Mouse (Mus musculus) right cerebral cortex, postnatal 10 days (tissue): ENCODE data around the gene Spag8.

Experiments used
- DNase-seq, 2 experiments: peaks; one replicate each; pipeline ENCODE4 v3.0.0; 2021; ENCODE audit warnings: low spot score in 2 of 2

Spag8 gene

GRCm38 (mm10) chr4:43652726-43653125 is 668 bp downstream of the Spag8 start:
- peak in 1 of 2 experiments; percentile 36 for DNase-seq

- DNase-seq = no peak
These were observed 3.6 kb downstream of the Spag8 start for GRCm38 (mm10) chr4:43649783-43650182.

GRCm38 (mm10) chr4:43640491-43640890 is 12.9 kb downstream of the Spag8 start:
- peak; percentile 9 to 17 for DNase-seq

GRCm38 (mm10) chr4:43640076-43640475 is 13.3 kb downstream of the Spag8 start:
- peak; percentile 13 for DNase-seq

GRCm38 (mm10) chr4:43636751-43637150 is 16.6 kb downstream of the Spag8 start:
- DNase-seq = peak; percentile 10 to 16

- peak; percentile 5 to 12 for DNase-seq
These were observed 18.6 kb downstream of the Spag8 start for GRCm38 (mm10) chr4:43634621-43635374.

- peak in 1 of 2 experiments; percentile 9 for DNase-seq
These were observed 19.7 kb downstream of the Spag8 start for GRCm38 (mm10) chr4:43633736-43634135.

GRCm38 (mm10) chr4:43633296-43633695 is 20.1 kb downstream of the Spag8 start:
- DNase-seq = peak; percentile 19 to 20

GRCm38 (mm10) chr4:43631956-43632920 is 21.2 kb downstream of the Spag8 start:
- DNase-seq = peak; percentile 34 to 43

- DNase-seq = peak; percentile 49 to 55
These were observed 22.1 kb downstream of the Spag8 start, which contains the start of gene Npr2 for GRCm38 (mm10) chr4:43631046-43631955. Gene Npr2, plus strand, starts transcription at chr4:43631935.

GRCm38 (mm10) chr4:43630671-43631045 is 22.7 kb downstream of the Spag8 start:
- DNase-seq = peak in 1 of 2 experiments; percentile 19

- DNase-seq = peak; percentile 92
These were observed 23.3 kb downstream of the Spag8 start for GRCm38 (mm10) chr4:43630030-43630581.

GRCm38 (mm10) chr4:43629106-43629817 is 24.1 kb downstream of the Spag8 start:
- DNase-seq = peak; percentile 44 to 57

GRCm38 (mm10) chr4:43620146-43620778 is 33.1 kb downstream of the Spag8 start:
- DNase-seq = peak in 1 of 2 experiments; percentile 18

GRCm38 (mm10) chr4:43613060-43613730 is 40.2 kb downstream of the Spag8 start:
- peak in 1 of 2 experiments; percentile 15 for DNase-seq

- peak in 1 of 2 experiments; percentile 8 for DNase-seq
These were observed 40.9 kb downstream of the Spag8 start for GRCm38 (mm10) chr4:43612534-43612933.

- DNase-seq = peak in 1 of 2 experiments; percentile 19
These were observed 48.4 kb downstream of the Spag8 start for GRCm38 (mm10) chr4:43604751-43605685.

- peak in 1 of 2 experiments; percentile 5 for DNase-seq
These were observed 49.3 kb downstream of the Spag8 start for GRCm38 (mm10) chr4:43604099-43604498.
